Mouse (Mus musculus): ENCODE measurements around the gene Rab4a.

Gene Rab4a

GRCm38 (mm10) chr8:123813173-123813891 is 7.5 kb downstream of the Rab4a start:
- no peak for DNase-seq (ENCODE audit: low spot score in 2 of 2)

GRCm38 (mm10) chr8:123813892-123814266 is 8.1 kb downstream of the Rab4a start:
- DNase-seq (ENCODE audit: low spot score in 2 of 2) = no peak

GRCm38 (mm10) chr8:123815325-123815724 is 9.5 kb downstream of the Rab4a start:
- no peak for DNase-seq (ENCODE audit: low spot score in 2 of 2)

GRCm38 (mm10) chr8:123816939-123817338 is 11.2 kb downstream of the Rab4a start:
- no peak for DNase-seq (ENCODE audit: low spot score in 2 of 2)

GRCm38 (mm10) chr8:123817747-123818146 is 12.0 kb downstream of the Rab4a start:
- DNase-seq (ENCODE audit: low spot score in 2 of 2) = no peak

GRCm38 (mm10) chr8:123819683-123820610 is 14.2 kb downstream of the Rab4a start:
- no peak for DNase-seq (ENCODE audit: low spot score in 2 of 2)

- DNase-seq (ENCODE audit: low spot score in 2 of 2) = no peak
Observed at GRCm38 (mm10) chr8:123820780-123821179, 15.0 kb downstream of the Rab4a start.

- no peak for DNase-seq (ENCODE audit: low spot score in 2 of 2)
Observed at GRCm38 (mm10) chr8:123823111-123823510, 17.3 kb downstream of the Rab4a start.

GRCm38 (mm10) chr8:123823532-123824123 is 17.8 kb downstream of the Rab4a start:
- DNase-seq (ENCODE audit: low spot score in 2 of 2) = no peak

GRCm38 (mm10) chr8:123826001-123826400 is 20.2 kb downstream of the Rab4a start:
- DNase-seq (ENCODE audit: low spot score in 2 of 2) = no peak

GRCm38 (mm10) chr8:123826758-123827157 is 21.0 kb downstream of the Rab4a start:
- no peak for DNase-seq (ENCODE audit: low spot score in 2 of 2)

- no peak for DNase-seq (ENCODE audit: low spot score in 2 of 2)
Observed at GRCm38 (mm10) chr8:123827523-123827922, 21.7 kb downstream of the Rab4a start.

- DNase-seq (ENCODE audit: low spot score in 2 of 2) = peak in 1 of 2 experiments; percentile 15
Observed at GRCm38 (mm10) chr8:123832757-123833156, 27.0 kb downstream of the Rab4a start.

GRCm38 (mm10) chr8:123835451-123835850 is 29.7 kb downstream of the Rab4a start:
- no peak for DNase-seq (ENCODE audit: low spot score in 2 of 2)

GRCm38 (mm10) chr8:123836354-123836753 is 30.6 kb downstream of the Rab4a start:
- DNase-seq (ENCODE audit: low spot score in 2 of 2) = no peak

GRCm38 (mm10) chr8:123838496-123838895 is 32.7 kb downstream of the Rab4a start:
- no peak for DNase-seq (ENCODE audit: low spot score in 2 of 2)

- no peak for DNase-seq (ENCODE audit: low spot score in 2 of 2)
Observed at GRCm38 (mm10) chr8:123840578-123841345, 35.0 kb downstream of the Rab4a start.

- no peak for DNase-seq (ENCODE audit: low spot score in 2 of 2)
Observed at GRCm38 (mm10) chr8:123842086-123842485, 36.3 kb downstream of the Rab4a start.

- DNase-seq (ENCODE audit: low spot score in 2 of 2) = no peak
Observed at GRCm38 (mm10) chr8:123844341-123844740, 38.6 kb downstream of the Rab4a start.

- no peak for DNase-seq (ENCODE audit: low spot score in 2 of 2)
Observed at GRCm38 (mm10) chr8:123845114-123845513, 39.3 kb downstream of the Rab4a start.

GRCm38 (mm10) chr8:123845991-123846390 is 40.2 kb downstream of the Rab4a start:
- no peak for DNase-seq (ENCODE audit: low spot score in 2 of 2)

GRCm38 (mm10) chr8:123846509-123846908 is 40.7 kb downstream of the Rab4a start:
- DNase-seq (ENCODE audit: low spot score in 2 of 2) = no peak

Measured in heart, adult 9 months (tissue).